Mouse (Mus musculus) CD4-positive naive resting alpha-beta T cell, adult 76 days (primary cell): Measurements from ENCODE around the gene Cyp3a41a. TPM values are rescaled to one million over a fixed set of nuclear protein-coding genes. Genes with fewer than 3 reads are reported as not detected.

ENCODE experiments used
- total RNA-seq: library from RNA; stranded (reverse); gene quantifications from one replicate; pipeline ENCODE4 v1.2.4, GENCODE M21; 2023

The Cyp3a41a gene
- not detected for total RNA-seq

DNA sequence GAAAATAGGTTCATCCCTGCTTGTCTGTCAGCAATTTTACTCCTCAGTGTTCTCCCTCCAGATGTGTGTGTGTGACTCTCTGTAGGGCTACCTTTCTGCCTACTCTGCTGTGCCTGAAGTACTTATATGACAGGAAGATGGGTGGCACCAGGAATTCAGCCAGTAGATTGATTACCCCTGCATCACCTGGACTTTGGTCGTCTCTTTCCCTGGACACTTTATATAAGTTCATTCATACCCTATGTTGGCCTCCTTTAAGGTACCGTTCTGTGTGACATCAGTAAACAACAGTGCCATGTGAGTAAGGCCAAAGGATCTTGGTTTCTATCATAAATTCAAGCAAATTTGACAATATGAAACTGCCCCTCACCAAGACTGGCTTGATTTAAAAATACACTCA, at the start of gene Cyp3a41a:
TSS of gene Cyp3a41a (minus strand) at position 101 of the 400 bp plus-strand sequence.

Other genes with a start within 250 kb of the Cyp3a41a start
- not detected for gene Cyp3a41b, start 135.4 kb downstream of the Cyp3a41a start, total RNA-seq
- gene Cyp3a44, start 85.7 kb upstream of the Cyp3a41a start, total RNA-seq, result not detected
- gene Cyp3a11, start 159.8 kb upstream of the Cyp3a41a start, total RNA-seq, result not detected